Mouse (Mus musculus): ENCODE data around the gene Ppie.

DNA sequence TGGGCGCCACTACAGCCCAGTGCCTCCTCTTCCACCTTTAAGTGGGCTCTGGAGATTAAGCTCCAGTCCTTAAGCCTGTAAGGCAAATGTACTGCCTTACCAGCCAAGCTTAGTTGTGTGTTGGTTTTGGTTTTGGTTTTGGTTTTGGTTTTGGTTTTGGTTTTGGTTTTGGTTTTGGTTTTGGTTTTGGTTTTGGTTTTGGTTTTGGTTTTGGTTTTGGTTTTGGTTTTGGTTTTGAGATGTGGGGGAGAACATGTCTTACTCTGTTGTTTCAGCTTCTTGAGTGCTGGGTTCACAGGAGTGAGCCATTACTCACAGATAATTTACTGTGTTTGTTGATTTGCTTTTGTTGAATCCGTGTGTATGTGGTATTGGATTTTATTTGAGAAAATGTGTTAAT, 54.5 kb downstream of the Ppie start:
- no peak for TF ChIP-seq CTCF (IDR thresholded peaks at IDR 0.05 in 2 of 3, conservative IDR thresholded peaks at IDR 0.05 in 1 of 3; ENCODE audit: control insufficient read depth in 1 of 3, insufficient read depth in 1 of 3, low read depth in 2 of 3, low read length in 3 of 3, poor library complexity in 1 of 3, severe bottlenecking in 1 of 3)
- TF ChIP-seq NRF1 (IDR thresholded peaks at IDR 0.05; ENCODE audit: insufficient read depth, low read depth, low read length, poor library complexity, severe bottlenecking): no peak
- no peak for TF ChIP-seq EP300 (IDR thresholded peaks at IDR 0.05; ENCODE audit: low read depth in 1 of 2, low read length in 2 of 2)
- TF ChIP-seq HCFC1 (IDR thresholded peaks at IDR 0.05; ENCODE audit: low read depth, low read length): no peak
- no peak for TF ChIP-seq ZKSCAN1 (IDR thresholded peaks at IDR 0.05; ENCODE audit: low read depth, low read length)
- no peak for TF ChIP-seq POLR2A (IDR thresholded peaks at IDR 0.05; ENCODE audit: control insufficient read depth in 1 of 2, insufficient read depth in 1 of 2, low read depth in 1 of 2, low read length in 2 of 2, poor library complexity in 1 of 2)
- TF ChIP-seq BHLHE40 (IDR thresholded peaks at IDR 0.05; ENCODE audit: borderline replicate concordance, low read depth, low read length): no peak
- no peak for TF ChIP-seq ZC3H11A (IDR thresholded peaks at IDR 0.05; ENCODE audit: low read depth, low read length)
